Mouse (Mus musculus) heart, adult 2 months (tissue): ENCODE data around the gene Gpr68.

Source experiments
- CTCF ChIP-seq: fragments of 200-600 bp; IDR thresholded peaks from 2 replicates; pipeline ENCODE4 v1.8.1; 2022; ENCODE audit warnings: antibody characterized with exemption, mild to moderate bottlenecking, moderate library complexity
- EP300 ChIP-seq: fragments of 200-500 bp; IDR thresholded peaks from 2 replicates; pipeline ENCODE4 v1.6.1; 2011; ENCODE audit warnings: low read depth, low read length, control low read depth; ENCODE audit not compliant: insufficient read depth
- POLR2A ChIP-seq: fragments of 200-500 bp; IDR thresholded peaks from 2 replicates; pipeline ENCODE4 v1.6.1; 2011; ENCODE audit warnings: mild to moderate bottlenecking, low read depth, low read length, control low read depth; ENCODE audit not compliant: insufficient read depth

DNA sequence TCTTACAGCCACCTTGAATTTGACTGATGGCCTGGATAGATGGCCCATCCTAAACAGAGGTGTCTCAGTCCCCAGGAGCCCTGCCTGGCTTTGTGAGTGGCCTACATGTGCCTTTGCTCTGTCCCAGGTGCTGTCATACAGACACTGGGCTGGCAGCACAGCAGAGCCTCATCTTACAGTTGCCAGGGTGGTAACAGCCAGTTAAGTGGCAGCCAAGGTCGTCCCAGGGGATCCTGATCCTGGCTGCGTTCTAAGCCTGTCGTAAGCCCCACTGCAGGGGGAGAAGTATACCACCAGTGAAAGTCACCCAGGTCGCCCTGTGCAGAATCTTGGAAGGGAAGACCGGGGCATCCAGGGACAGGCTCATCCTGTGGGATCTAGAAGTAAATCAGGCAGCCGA lies 68.1 kb downstream of the Gpr68 start:
- TF ChIP-seq POLR2A (no peak), CTCF (no peak), EP300 (0 out of 2 replicates have a peak, but pooled peaks have one; percentile 46)
